9 mouse cellular contexts compared by ENCODE assay signal in genomic region chr2:167167515-167168212, GRCm38 (mm10). TPM values are rescaled to one million over a fixed set of nuclear protein-coding genes. Genes with fewer than 3 reads are reported as not detected.
DNase-seq lines count a peak whose midpoint lies in the region; ATAC-seq and TF ChIP-seq lines count a peak whose summit lies in the region.
"Had no signal": no experiment of that assay in that cellular context is flagged by ENCODE, and none has a peak within 500 bp of the region (broad histone marks: within the 10 kb centered on the region; RNA-seq: fewer than 3 reads in every experiment).

No protein-coding gene starts in this region.

- 0 out of 2 replicates have a peak, but pooled peaks cover 2% of the 10 kb centered on the region for H3K4me1 ChIP-seq in kidney, adult 2 months (ENCODE audit: control insufficient read depth, insufficient read depth, low read length)
- H3K4me1 ChIP-seq in kidney, embryonic 16.5 days (ENCODE audit: insufficient read depth, low read length) = peaks cover 18% of the 10 kb centered on the region; the same call in 1 of the 2 replicates
- peaks cover 19% of the 10 kb centered on the region for H3K4me1 ChIP-seq in embryonic facial prominence, embryonic 13.5 days
- H3K4me1 ChIP-seq in neural tube, embryonic 14.5 days (ENCODE audit: control insufficient read depth, insufficient read depth, low read length) = no peaks in the 10 kb centered on the region

- TF ChIP-seq POLR2A in kidney, adult 2 months (IDR thresholded peaks at IDR 0.05; ENCODE audit: low read depth, low read length) = no peak

- H3K9me3 ChIP-seq in kidney, embryonic 16.5 days (ENCODE audit: low read length) = no peaks in the 10 kb centered on the region
- H3K9me3 ChIP-seq in embryonic facial prominence, embryonic 13.5 days = no peaks in the 10 kb centered on the region
- no peaks in the 10 kb centered on the region for H3K9me3 ChIP-seq in neural tube, embryonic 14.5 days (ENCODE audit: control insufficient read depth, low read length)

- no peak for TF ChIP-seq CTCF in kidney, adult 2 months (conservative IDR thresholded peaks at IDR 0.05; ENCODE audit: insufficient read depth, insufficient read length, low read depth, low read length)

- ATAC-seq in kidney, embryonic 16.5 days (ENCODE audit: low FRiP score, low TSS enrichment) = no peak
- no peak for ATAC-seq in embryonic facial prominence, embryonic 13.5 days (ENCODE audit: insufficient number of reproducible peaks, insufficient read depth, low FRiP score, low TSS enrichment, low read depth)
- peak; percentile 79 to 91 for ATAC-seq in hematopoietic stem cell, adult 5-6 weeks (replicated peaks in 1 of 2; ENCODE audit: insufficient read depth in 1 of 2, low FRiP score in 2 of 2, low TSS enrichment in 1 of 2, low read depth in 1 of 2, poor library complexity in 2 of 2, severe bottlenecking in 2 of 2)
- ATAC-seq in neural tube, embryonic 14.5 days (ENCODE audit: low read depth) = peak; percentile 46; the same call in 1 of the 2 replicates

- no peak overlapping the region for H3K4me2 ChIP-seq in kidney, embryonic 16.5 days (replicated peaks; ENCODE audit: low read depth, low read length)
- no peak overlapping the region for H3K4me2 ChIP-seq in embryonic facial prominence, embryonic 13.5 days
- no peak overlapping the region for H3K4me2 ChIP-seq in neural tube, embryonic 14.5 days (ENCODE audit: low read depth, low read length)

- no peak overlapping the region for H3K4me3 ChIP-seq in kidney, adult 2 months (ENCODE audit: insufficient read depth, low read depth, low read length)
- H3K4me3 ChIP-seq in kidney, embryonic 16.5 days (ENCODE audit: low read length) = no peak overlapping the region
- no peak overlapping the region for H3K4me3 ChIP-seq in embryonic facial prominence, embryonic 13.5 days
- no peak overlapping the region for H3K4me3 ChIP-seq in neural tube, embryonic 14.5 days (ENCODE audit: low read depth, low read length)

- WGBS in kidney, adult 2 months = 49% methylated on average over 11 of the region's 11 CpGs
- WGBS in kidney, embryonic 16.5 days = 54% methylated on average over 11 of the region's 11 CpGs
- WGBS in embryonic facial prominence, embryonic 13.5 days = 56% methylated on average over 11 of the region's 11 CpGs
- WGBS in neural tube, embryonic 14.5 days = 41% methylated on average over 11 of the region's 11 CpGs

- H3K27me3 ChIP-seq in kidney, adult 2 months (replicated peaks; ENCODE audit: control insufficient read depth, insufficient read depth, low read length) = no peaks in the 10 kb centered on the region
- no peaks in the 10 kb centered on the region for H3K27me3 ChIP-seq in kidney, embryonic 16.5 days (ENCODE audit: insufficient read depth, low read length)
- H3K27me3 ChIP-seq in embryonic facial prominence, embryonic 13.5 days = no peaks in the 10 kb centered on the region
- H3K27me3 ChIP-seq in neural tube, embryonic 14.5 days (ENCODE audit: control insufficient read depth, insufficient read depth, low read length) = no peaks in the 10 kb centered on the region

- no peak overlapping the region for H3K27ac ChIP-seq in kidney, adult 2 months (ENCODE audit: insufficient read depth, low read depth, low read length)
- H3K27ac ChIP-seq in kidney, embryonic 16.5 days (ENCODE audit: low read length) = no peak overlapping the region
- 0 out of 2 replicates have a peak overlapping the region, but pooled peaks have one; percentile 7 for H3K27ac ChIP-seq in embryonic facial prominence, embryonic 13.5 days
- no peak overlapping the region for H3K27ac ChIP-seq in neural tube, embryonic 14.5 days (ENCODE audit: low read depth, low read length)
- H3K27ac ChIP-seq: liver, embryonic 14.5 days had no signal

- H3K36me3 ChIP-seq in kidney, adult 2 months (ENCODE audit: control insufficient read depth, insufficient read depth, low read length) = no peaks in the 10 kb centered on the region
- H3K36me3 ChIP-seq in kidney, embryonic 16.5 days (ENCODE audit: insufficient read depth, low read length) = no peaks in the 10 kb centered on the region
- H3K36me3 ChIP-seq in embryonic facial prominence, embryonic 13.5 days = no peaks in the 10 kb centered on the region
- H3K36me3 ChIP-seq in neural tube, embryonic 14.5 days (ENCODE audit: control insufficient read depth, insufficient read depth, low read length) = no peaks in the 10 kb centered on the region

- peak; percentile 38 for DNase-seq in kidney, adult 2 months
- no peak for DNase-seq in spleen, postnatal 36 days (ENCODE audit: low spot score in 2 of 2)
- no peak for DNase-seq in left cerebral cortex, adult 18-20 months (ENCODE audit: low spot score in 2 of 2)
- no peak for DNase-seq in frontal cortex, postnatal 14 days (ENCODE audit: low spot score in 2 of 2)

- H3K9ac ChIP-seq in kidney, embryonic 16.5 days (replicated peaks; ENCODE audit: low read length) = no peak overlapping the region
- peak overlapping the region; percentile 49; the same call in 1 of the 2 replicates for H3K9ac ChIP-seq in embryonic facial prominence, embryonic 13.5 days
- no peak overlapping the region for H3K9ac ChIP-seq in neural tube, embryonic 14.5 days (replicated peaks; ENCODE audit: low read depth, low read length)
- H3K9ac ChIP-seq: liver, embryonic 14.5 days had no signal

RNA-seq across cellular contexts. Expression of gene Kcnb1, which starts 22.3 kb away (rescaled TPM):
- polyA plus RNA-seq in kidney, adult 2 months (2012; rRNA removed) = 2.9 and 4.0 TPM in 2 replicates
- 1.1 and 1.2 TPM in 2 replicates for polyA plus RNA-seq in kidney, embryonic 16.5 days (2015; fragmentation: Nextera tagmentation; extraction: Ambion mirVana)
- polyA plus RNA-seq in embryonic facial prominence, embryonic 13.5 days (2015; fragmentation: Nextera tagmentation; extraction: Ambion mirVana) = 1.1 and 1.2 TPM in 2 replicates
- total RNA-seq in hematopoietic stem cell, adult 5-6 weeks (2017) = 1.4 and 2.6 TPM in 2 replicates
- polyA plus RNA-seq in neural tube, embryonic 14.5 days (2014; fragmentation: Nextera tagmentation; extraction: Ambion mirVana) = 4.9 and 5.4 TPM in 2 replicates
- 100 to 1,000 TPM; 197 to 205 TPM for total RNA-seq in left cerebral cortex, adult 18-20 months (2021)

Comparison
In these comparisons a context has a peak if more than half of its experiments do, and no peak if none do; other contexts are left out.
1. ATAC-seq: peak in hematopoietic stem cell, adult 5-6 weeks (2 of 2) and neural tube, embryonic 14.5 days (single experiment); none in kidney, embryonic 16.5 days (single experiment) and embryonic facial prominence, embryonic 13.5 days (single experiment).